Mouse (Mus musculus) embryonic fibroblast, embryonic 13.5 days (primary cell): Measurements from ENCODE around the gene Usp24. TPM values are rescaled to one million over a fixed set of nuclear protein-coding genes. Genes with fewer than 3 reads are reported as not detected.

Experiments used
- H3K27ac ChIP-seq: 2 replicates; pipeline ENCODE4 v1.5.1; 2012; ENCODE audit warnings: low read length, control low read depth, inconsistent platforms; ENCODE audit not compliant: insufficient read depth
- H3K4me1 ChIP-seq: 2 replicates; pipeline ENCODE4 v1.6.1; 2011; ENCODE audit warnings: low read length; ENCODE audit not compliant: control insufficient read depth, insufficient read depth
- H3K4me3 ChIP-seq: 2 replicates; pipeline ENCODE4 v1.5.1; 2011; ENCODE audit warnings: mild to moderate bottlenecking, control low read depth, low read length; ENCODE audit not compliant: insufficient read depth
- CTCF ChIP-seq: IDR thresholded peaks from 2 replicates; pipeline ENCODE4 v1.5.1; 2011; ENCODE audit warnings: mild to moderate bottlenecking, control low read depth, low read length, moderate library complexity, borderline replicate concordance; ENCODE audit not compliant: insufficient read depth
- POLR2A ChIP-seq: IDR thresholded peaks from 2 replicates; pipeline ENCODE4 v1.6.1; 2011; ENCODE audit warnings: low read depth, mild to moderate bottlenecking, control low read depth, low read length, moderate library complexity
- polyA plus RNA-seq: library from polyadenylated mRNA; stranded (reverse); fragments of >200 nt; gene quantifications from 2 replicates; pipeline ENCODE4 v1.2.4, GENCODE M21; 2011; ENCODE audit warnings: low read depth; ENCODE audit not compliant: missing spikeins, insufficient read length

Gene Usp24
- 31.1 and 35.4 TPM in 2 replicates for polyA plus RNA-seq

DNA sequence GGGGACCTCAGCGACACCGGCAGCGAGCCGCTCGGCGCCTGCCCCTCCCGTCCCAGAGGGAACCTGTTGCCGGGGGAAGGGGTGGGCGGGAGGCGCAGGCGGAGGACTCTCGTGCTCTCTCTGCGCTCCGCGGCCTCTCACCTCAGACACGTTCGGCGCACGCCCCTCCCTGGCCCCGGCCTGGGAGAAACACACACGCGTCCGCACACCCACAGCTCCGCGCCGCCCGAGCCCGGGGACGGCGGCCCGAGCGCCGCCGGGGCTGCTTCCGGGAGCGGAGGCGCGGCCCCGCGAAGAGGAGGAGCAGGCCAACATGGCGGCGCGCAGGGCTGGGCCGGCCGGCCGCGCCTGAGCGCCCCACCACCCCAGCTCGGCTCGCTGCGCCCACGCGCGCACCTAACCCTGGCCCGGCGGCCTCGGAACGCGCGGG lies at the start of gene Usp24:
Gene Usp24, plus strand, starts transcription at position 293 of the 430 bp plus-strand sequence.
- Histone ChIP-seq H3K27ac (peak within 1 kb of the TSS; percentile 75), H3K4me3 (peak within 1 kb of the TSS; percentile 92), H3K4me1 (peaks cover 9% of the 10 kb centered on the region)
- TF ChIP-seq CTCF = no peak
- TF ChIP-seq POLR2A = peak; percentile 85

DNA sequence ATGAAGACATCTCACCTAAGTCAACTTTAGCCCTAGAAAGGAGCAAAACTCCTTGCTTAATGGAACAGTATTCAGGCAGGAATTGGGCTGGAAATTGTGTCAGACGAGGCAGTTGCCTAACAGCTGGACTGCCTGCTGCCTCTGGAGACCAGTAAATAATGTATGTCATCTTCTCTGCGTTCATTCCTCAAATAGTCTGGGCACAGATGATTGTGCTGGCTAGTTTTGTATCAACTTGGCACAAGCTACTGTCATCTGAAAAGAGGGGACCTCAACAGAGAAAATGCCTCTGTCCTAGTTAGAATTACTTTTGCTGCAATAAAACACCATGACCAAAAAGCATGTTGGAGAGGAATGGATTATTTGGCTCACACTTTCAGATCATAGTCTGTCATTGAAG lies 39.1 kb upstream of the Usp24 start:
- TF ChIP-seq POLR2A (no peak), CTCF (no peak)
- H3K4me1 ChIP-seq = peaks cover 2% of the 10 kb centered on the region
- H3K27ac ChIP-seq = no peak overlapping the region
- H3K4me3 ChIP-seq = no peak overlapping the region

DNA sequence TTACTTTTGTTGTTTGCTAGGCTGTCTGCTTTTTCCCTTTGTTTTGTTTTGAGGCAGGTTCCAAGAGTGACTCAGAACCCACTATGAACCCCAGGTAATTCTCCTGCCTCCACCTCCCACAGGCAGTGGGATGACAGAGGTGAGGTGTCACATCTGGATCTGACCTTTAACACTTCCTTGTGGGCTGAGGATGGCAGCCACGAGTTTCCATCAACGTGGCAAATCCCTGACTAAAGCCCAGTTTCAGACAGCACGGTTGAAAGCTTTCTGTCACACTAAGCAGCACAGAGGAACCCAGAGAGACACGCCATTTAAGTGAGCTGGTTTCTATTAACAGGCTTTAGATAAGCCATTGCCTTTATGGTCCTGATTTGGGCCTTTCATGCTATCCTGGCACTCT lies 36.8 kb upstream of the Usp24 start:
- Histone ChIP-seq H3K4me3 (no peak overlapping the region), H3K4me1 (peaks cover 5% of the 10 kb centered on the region), H3K27ac (no peak overlapping the region)
- TF ChIP-seq POLR2A (no peak), CTCF (no peak)

DNA sequence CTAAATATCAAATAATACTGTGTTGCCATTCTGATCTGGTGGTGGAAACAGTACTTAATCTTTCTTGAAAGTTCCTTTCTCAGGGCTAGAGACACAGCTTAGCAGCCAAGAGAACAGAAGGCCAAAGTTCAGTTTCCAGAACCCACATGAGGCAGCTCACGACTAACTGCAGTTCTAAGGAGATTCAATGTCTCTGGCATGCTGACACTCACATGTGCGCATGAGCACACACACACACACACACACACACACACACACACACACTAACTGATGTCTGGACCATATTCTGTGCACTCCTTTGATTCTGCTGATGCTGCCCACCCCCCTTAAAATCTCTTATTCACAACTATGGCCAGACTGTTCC lies 34.9 kb upstream of the Usp24 start:
- Histone ChIP-seq H3K4me1 (peaks cover 5% of the 10 kb centered on the region), H3K27ac (peak overlapping the region; percentile 1; the same call in 1 of the 2 replicates), H3K4me3 (no peak overlapping the region)
- no peak for TF ChIP-seq CTCF

DNA sequence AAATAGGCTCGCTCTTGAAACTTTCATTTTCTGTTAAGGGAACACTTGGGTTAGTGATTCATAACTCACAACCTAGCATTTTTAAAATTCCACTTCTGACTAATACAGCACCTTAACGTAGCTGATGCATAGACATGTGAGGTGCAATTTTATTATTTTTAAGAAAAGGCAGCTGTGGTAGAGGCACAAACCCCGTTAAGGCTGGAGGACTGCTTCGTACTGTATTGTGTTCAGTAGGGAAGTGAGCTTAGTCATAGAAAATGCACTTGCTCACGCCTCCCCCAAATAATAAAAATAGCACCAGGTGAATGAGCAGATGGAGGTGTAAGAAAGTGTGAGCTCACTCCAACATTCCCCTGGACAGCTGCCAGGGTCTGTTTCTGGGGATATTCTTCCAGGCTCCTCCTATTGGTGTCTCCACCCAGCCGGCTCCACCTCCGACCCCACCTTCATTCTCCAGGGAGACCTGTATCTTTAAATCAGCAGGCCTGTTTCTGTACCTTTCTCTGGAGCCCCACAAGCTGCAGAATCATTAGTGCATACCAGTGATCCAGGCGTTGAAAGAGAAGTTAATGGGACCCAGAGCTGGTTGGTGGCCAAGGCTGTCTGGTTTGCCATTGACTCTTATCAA lies 34.4 kb upstream of the Usp24 start:
- TF ChIP-seq POLR2A (no peak), CTCF (no peak)
- H3K4me3 ChIP-seq = no peak overlapping the region
- peak overlapping the region; percentile 25; the same call in 1 of the 2 replicates for H3K27ac ChIP-seq
- H3K4me1 ChIP-seq = peaks cover 5% of the 10 kb centered on the region

DNA sequence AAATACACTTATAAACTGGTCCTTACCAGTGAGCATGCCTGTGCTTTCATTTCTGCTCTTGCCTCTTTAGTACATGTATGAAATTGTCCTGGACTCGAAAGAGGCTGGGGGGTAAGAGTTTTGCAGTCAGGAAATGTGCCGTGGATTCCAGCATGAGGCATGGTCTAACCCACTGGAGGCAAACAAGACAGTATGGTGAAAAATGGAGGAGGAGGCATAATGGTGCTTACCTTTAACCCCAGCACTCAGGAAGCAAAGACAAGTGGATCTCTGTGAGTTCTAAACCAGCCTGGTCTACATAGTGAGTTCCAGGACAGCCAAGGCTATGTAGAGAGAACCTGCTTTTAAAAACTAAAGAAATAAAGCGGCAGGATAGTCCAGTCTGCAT lies 33.9 kb upstream of the Usp24 start:
- Histone ChIP-seq H3K4me1 (peaks cover 5% of the 10 kb centered on the region), H3K4me3 (no peak overlapping the region), H3K27ac (peak overlapping the region; percentile 25; the same call in 1 of the 2 replicates)
- TF ChIP-seq CTCF = no peak
- TF ChIP-seq POLR2A = no peak

DNA sequence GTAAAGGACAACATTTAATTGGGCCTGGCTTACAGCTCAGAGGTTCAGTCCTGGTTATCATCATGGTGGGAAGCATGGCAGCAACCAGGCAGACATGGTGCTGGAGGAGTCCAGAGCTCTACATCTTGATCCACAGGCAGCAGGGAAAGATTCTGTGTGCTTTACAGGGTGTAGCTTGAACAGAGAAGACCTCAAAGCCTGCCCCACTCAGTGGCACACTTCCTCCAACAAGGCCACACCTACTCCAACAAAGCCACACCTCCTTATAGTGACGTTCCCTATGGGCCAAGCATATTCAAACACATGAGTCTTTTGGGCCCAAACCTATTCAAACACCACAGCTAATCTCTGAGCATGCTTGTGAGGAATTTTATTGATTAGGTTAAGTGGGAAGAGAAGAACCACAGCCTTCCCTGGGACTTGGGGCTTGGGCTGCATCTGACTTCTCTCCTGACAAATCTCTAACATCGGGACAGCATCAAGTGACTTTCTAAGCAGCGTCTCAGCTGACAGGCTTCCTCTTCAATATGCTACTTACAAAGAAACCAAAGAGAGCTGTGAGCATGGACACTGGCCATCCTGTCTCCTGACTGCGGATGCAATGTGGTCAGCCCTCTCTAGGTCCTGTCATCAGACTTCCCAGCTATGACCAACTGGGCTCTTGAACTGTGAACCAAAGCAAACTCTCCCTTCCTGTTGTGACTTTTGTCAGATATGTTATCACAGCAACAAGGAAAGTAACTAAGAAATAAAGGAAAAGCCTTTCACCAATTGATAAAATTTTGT lies 28.9 kb upstream of the Usp24 start:
- Histone ChIP-seq H3K27ac (no peak overlapping the region), H3K4me1 (peaks cover under 1% of the 10 kb centered on the region; the same call in 1 of the 2 replicates), H3K4me3 (no peak overlapping the region)
- no peak for TF ChIP-seq POLR2A
- no peak for TF ChIP-seq CTCF

DNA sequence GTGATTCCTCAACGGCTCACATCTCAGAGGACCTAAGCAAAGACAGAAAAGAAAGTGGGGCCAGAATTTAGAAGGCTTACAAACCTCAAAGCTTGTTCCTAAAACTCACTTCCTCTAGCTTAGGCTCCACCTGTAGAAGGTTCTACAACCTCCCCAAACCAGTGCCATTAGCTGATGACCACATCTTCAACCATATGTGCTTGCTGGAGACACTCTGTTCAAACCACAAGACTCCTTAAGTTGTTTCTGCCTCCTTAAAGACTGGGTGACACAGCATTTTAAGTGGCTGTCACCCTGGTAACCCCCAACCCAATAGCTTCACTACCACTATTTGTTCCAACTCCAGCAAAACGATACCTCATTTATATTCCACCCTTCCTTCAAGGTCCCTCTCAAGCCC lies 25.8 kb upstream of the Usp24 start:
- no peak overlapping the region for H3K4me3 ChIP-seq

DNA sequence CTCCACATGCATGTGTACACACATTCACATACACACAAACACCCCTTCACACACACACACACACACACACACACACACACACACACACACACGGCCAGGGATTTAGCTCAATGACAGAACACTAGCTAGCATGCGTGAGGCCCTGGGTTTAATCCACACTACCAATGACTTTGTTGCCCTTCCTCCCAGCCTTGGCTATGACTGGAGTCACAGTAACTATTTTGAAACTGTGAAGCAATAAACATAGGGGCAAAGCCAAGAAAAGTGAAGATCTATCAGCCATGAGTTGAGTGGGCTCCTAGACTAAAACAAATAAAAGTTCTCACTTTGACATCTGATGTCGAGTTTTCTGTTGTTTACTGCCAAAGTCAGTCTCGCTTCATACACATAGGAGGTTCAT lies 23.2 kb upstream of the Usp24 start:
- Histone ChIP-seq H3K27ac (no peak overlapping the region), H3K4me1 (peaks cover 5% of the 10 kb centered on the region; the same call in 1 of the 2 replicates), H3K4me3 (no peak overlapping the region)
- TF ChIP-seq POLR2A = no peak
- no peak for TF ChIP-seq CTCF

More for the DNA sequence above, 25.8 kb upstream of the Usp24 start:
- TF ChIP-seq POLR2A = no peak
- TF ChIP-seq CTCF = no peak
- Histone ChIP-seq H3K4me1 (peaks cover 5% of the 10 kb centered on the region; the same call in 1 of the 2 replicates), H3K27ac (no peak overlapping the region)

DNA sequence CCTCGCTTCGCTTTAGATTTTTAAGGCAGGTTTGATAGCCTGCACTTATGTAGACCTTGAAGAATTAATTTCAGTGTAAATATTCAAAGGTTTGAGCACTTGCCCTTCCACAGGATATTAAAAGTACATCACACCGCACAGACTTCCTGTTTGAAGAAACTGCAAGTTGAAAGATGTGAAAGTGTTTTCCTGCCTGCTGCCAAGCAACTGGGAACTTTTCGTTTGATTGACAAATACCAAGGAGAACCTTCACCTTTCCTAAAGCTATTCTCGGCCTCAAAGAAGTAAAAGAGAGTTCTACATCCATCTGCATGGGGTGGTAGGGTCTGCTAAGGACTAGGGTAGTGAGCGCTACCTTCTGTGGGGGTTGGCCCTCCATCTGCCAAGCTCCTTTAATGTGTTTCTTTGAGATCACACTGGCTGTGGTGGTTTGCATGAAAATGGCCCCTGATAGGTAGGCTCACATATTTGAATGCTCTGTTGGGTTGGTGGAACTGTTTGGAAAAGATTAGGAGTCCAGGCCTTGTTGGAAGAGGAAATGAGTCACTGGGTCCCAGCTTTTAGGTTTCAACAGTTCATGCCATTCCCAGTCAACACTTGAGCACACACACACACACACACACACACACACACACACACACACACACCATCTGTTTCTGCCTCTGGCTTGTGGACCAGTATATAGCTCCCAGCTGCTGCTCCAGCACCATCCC lies 22.5 kb upstream of the Usp24 start:
- Histone ChIP-seq H3K27ac (peak overlapping the region; percentile 51), H3K4me1 (peaks cover 5% of the 10 kb centered on the region; the same call in 1 of the 2 replicates), H3K4me3 (no peak overlapping the region)
- TF ChIP-seq POLR2A (no peak), CTCF (no peak)
